Mouse (Mus musculus) adrenal gland, postnatal 25 days (tissue): ENCODE measurements around the gene Mapk10. TPM values are rescaled to one million over a fixed set of nuclear protein-coding genes. Genes with fewer than 3 reads are reported as not detected.
A peak's percentile ranks its signal among the peaks of the same experiment; 100 is the strongest.

ENCODE experiments used
- DNase-seq: peaks from one replicate; pipeline ENCODE4 v3.0.0; 2021; ENCODE audit warnings: mixed read lengths
- long read RNA-seq: library from polyadenylated mRNA; stranded (forward); transcript quantifications from one replicate; pipeline ENCODE4 v2.0.0, GENCODE M21; 2021
- total RNA-seq: library from RNA; stranded (reverse); gene quantifications from 2 replicates; pipeline ENCODE4 v1.2.3, GENCODE M21; 2021

The Mapk10 gene
- total RNA-seq: 4.8 and 8.6 TPM in 2 replicates
- long read RNA-seq, partial matches to known transcripts: 0 of 2 reads
- long read RNA-seq, other reads (novel, unspliced or antisense): 2 of 2 reads

- peak; percentile 41 for DNase-seq
Observed at GRCm38 (mm10) chr5:103211101-103211848, at the start of gene Mapk10. Mapk10 (minus strand) TSS chr5:103211334.

- no peak for DNase-seq
Observed at GRCm38 (mm10) chr5:103256144-103256543, 45.0 kb upstream of the Mapk10 start.

- no peak for DNase-seq
Observed at GRCm38 (mm10) chr5:103242430-103242829, 31.3 kb upstream of the Mapk10 start.

- no peak for DNase-seq
Observed at GRCm38 (mm10) chr5:103231822-103232221, 20.7 kb upstream of the Mapk10 start.

GRCm38 (mm10) chr5:103230334-103230733 lies 19.2 kb upstream of the Mapk10 start:
- DNase-seq: no peak

GRCm38 (mm10) chr5:103229321-103229720 lies 18.2 kb upstream of the Mapk10 start:
- no peak for DNase-seq

GRCm38 (mm10) chr5:103221997-103222396 lies 10.9 kb upstream of the Mapk10 start:
- DNase-seq: no peak

GRCm38 (mm10) chr5:103210644-103211043 lies 490 bp downstream of the Mapk10 start:
- no peak for DNase-seq

GRCm38 (mm10) chr5:103210018-103210417 lies 1.1 kb downstream of the Mapk10 start:
- DNase-seq: no peak

- DNase-seq: no peak
Observed at GRCm38 (mm10) chr5:103209486-103209885, 1.6 kb downstream of the Mapk10 start.

GRCm38 (mm10) chr5:103208869-103209268 lies 2.3 kb downstream of the Mapk10 start:
- DNase-seq: no peak

GRCm38 (mm10) chr5:103208021-103208511 lies 3.1 kb downstream of the Mapk10 start:
- no peak for DNase-seq

GRCm38 (mm10) chr5:103197796-103198325 lies 13.3 kb downstream of the Mapk10 start:
- no peak for DNase-seq

GRCm38 (mm10) chr5:103194549-103194948 lies 16.6 kb downstream of the Mapk10 start:
- DNase-seq: no peak

- DNase-seq: no peak
Observed at GRCm38 (mm10) chr5:103193700-103194099, 17.4 kb downstream of the Mapk10 start.

GRCm38 (mm10) chr5:103191577-103191976 lies 19.6 kb downstream of the Mapk10 start:
- no peak for DNase-seq

GRCm38 (mm10) chr5:103184256-103184655 lies 26.9 kb downstream of the Mapk10 start:
- no peak for DNase-seq

- no peak for DNase-seq
Observed at GRCm38 (mm10) chr5:103181622-103182021, 29.5 kb downstream of the Mapk10 start.

GRCm38 (mm10) chr5:103177010-103177409 lies 34.1 kb downstream of the Mapk10 start:
- no peak for DNase-seq

GRCm38 (mm10) chr5:103175989-103176388 lies 35.1 kb downstream of the Mapk10 start:
- DNase-seq: no peak

- DNase-seq: no peak
Observed at GRCm38 (mm10) chr5:103174607-103175006, 36.5 kb downstream of the Mapk10 start.

GRCm38 (mm10) chr5:103171207-103171606 lies 39.9 kb downstream of the Mapk10 start:
- no peak for DNase-seq

- no peak for DNase-seq
Observed at GRCm38 (mm10) chr5:103167371-103167770, 43.8 kb downstream of the Mapk10 start.

GRCm38 (mm10) chr5:103166755-103167154 lies 44.4 kb downstream of the Mapk10 start:
- no peak for DNase-seq
